ENCODE assay signal across 8 mouse cellular contexts in genomic region chr2:152962091-152962793, GRCm38 (mm10). TPM values are rescaled to one million over a fixed set of nuclear protein-coding genes. Genes with fewer than 3 reads are reported as not detected.
DNase-seq lines count a peak whose midpoint lies in the region; ATAC-seq and TF ChIP-seq lines count a peak whose summit lies in the region.

Ttll9 (plus strand) TSS chr2:152962485.

- H3K4me1 ChIP-seq in hindbrain, postnatal 0 days (ENCODE audit: insufficient read depth, low read length) = no peaks in the 10 kb centered on the region

- DNase-seq in cerebellum, postnatal 4 days (ENCODE audit: low spot score in 2 of 2) = peak; percentile 39 to 76
- DNase-seq in gastrocnemius, adult 8-10 months (ENCODE audit: low spot score in 2 of 2) = peak; percentile 51 to 58
- DNase-seq in hindbrain, postnatal 0 days (ENCODE audit: low spot score) = peak; percentile 92
- peak; percentile 82 for DNase-seq in left cerebral cortex, adult 11 months (ENCODE audit: low spot score)
- DNase-seq in lung, postnatal 25 days (ENCODE audit: low spot score) = peak; percentile 66
- peak; percentile 87 for DNase-seq in retina, embryonic 14.5 days (ENCODE audit: low spot score)
- DNase-seq in yolk sac, embryonic 10.5 days (ENCODE audit: low spot score) = peak; percentile 66

- TF ChIP-seq CTCF in hindbrain, postnatal 0 days (IDR thresholded peaks at IDR 0.05; ENCODE audit: low read depth) = no peak

- peak within 1 kb of the TSS; percentile 45 for H3K4me3 ChIP-seq in hindbrain, postnatal 0 days (ENCODE audit: low read length)

- WGBS in hindbrain, postnatal 0 days = under 1% methylated on average over 34 of the region's 34 CpGs

- no peaks in the 10 kb centered on the region for H3K27me3 ChIP-seq in hindbrain, postnatal 0 days (ENCODE audit: insufficient read depth, low read length)

- H3K27ac ChIP-seq in hindbrain, postnatal 0 days = no peak within 1 kb of the TSS

- ATAC-seq in activated CD4-positive, CD25-positive, alpha-beta regulatory T cell, adult 4 months = peak; percentile 65
- peak; percentile 98 for ATAC-seq in hindbrain, postnatal 0 days

- H3K9me3 ChIP-seq in hindbrain, postnatal 0 days (ENCODE audit: low read length) = no peaks in the 10 kb centered on the region

- peak within 1 kb of the TSS; percentile 51; the same call in 1 of the 2 replicates for H3K9ac ChIP-seq in hindbrain, postnatal 0 days (replicated peaks; ENCODE audit: low read length)

- H3K4me2 ChIP-seq in hindbrain, postnatal 0 days (ENCODE audit: low read depth, low read length) = peak within 1 kb of the TSS; percentile 73

- H3K36me3 ChIP-seq in hindbrain, postnatal 0 days (ENCODE audit: insufficient read depth, low read length) = no peaks in the 10 kb centered on the region

RNA-seq across cellular contexts. Expression of gene Ttll9, which starts in this region (rescaled TPM):
- polyA plus RNA-seq in activated CD4-positive, CD25-positive, alpha-beta regulatory T cell, adult 4 months (2017; shearing (Covaris generic)) = 1 to 10 TPM; 1.2 to 1.3 TPM
- total RNA-seq in gastrocnemius, adult 8-10 months (2022) = not detected
- total RNA-seq in hindbrain, postnatal 0 days (2014; rRNA removed) = 5.2 and 7.3 TPM in 2 replicates
- polyA plus RNA-seq in hindbrain, postnatal 0 days (2015; fragmentation: Nextera tagmentation; extraction: Ambion mirVana) = 5.9 and 6.5 TPM in 2 replicates

Comparison
In these comparisons a context has a peak if more than half of its experiments do, and no peak if none do; other contexts are left out.
1. Peak in DNase-seq in gastrocnemius, adult 8-10 months; RNA of the gene not detected or under 1 TPM.